Mouse (Mus musculus): ENCODE results near the gene Dzank1.

DNA sequence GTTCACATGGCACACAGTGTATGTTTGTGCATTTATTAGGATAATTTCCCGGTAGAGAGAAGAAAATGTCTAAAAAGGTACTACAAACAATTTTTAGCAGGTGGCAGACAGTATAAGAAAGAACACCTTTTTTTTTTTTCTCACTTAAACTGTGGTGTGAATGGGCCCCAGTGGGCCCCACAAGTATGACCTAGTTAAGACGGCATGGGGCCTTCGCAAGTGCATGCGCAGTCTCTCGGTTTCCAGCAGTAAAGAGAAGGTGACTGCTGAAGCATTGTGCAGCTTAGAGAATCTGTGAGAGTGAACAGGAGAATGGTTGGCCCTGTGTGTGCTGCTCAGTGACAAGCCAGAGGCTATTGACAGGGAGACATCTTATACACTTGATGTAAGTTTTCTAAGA, 37.9 kb downstream of the Dzank1 start:
- TF ChIP-seq POLR2A (IDR thresholded peaks at IDR 0.05; ENCODE audit: extremely low read depth, insufficient read depth, low read length) (no peak), CTCF (IDR thresholded peaks at IDR 0.05; ENCODE audit: low read depth, low read length) (no peak)

All from liver, adult 2 months (tissue).